Mouse (Mus musculus) G1E (cell line): Measurements from ENCODE around the gene Apba3.

ENCODE experiments used
- CTCF ChIP-seq: IDR thresholded peaks from 2 replicates; pipeline ENCODE4 v1.5.1; 2012; ENCODE audit warnings: low read depth, low read length, inconsistent platforms, mixed read lengths
- GATA1 ChIP-seq: IDR thresholded peaks from 2 replicates; pipeline ENCODE4 v1.6.1; 2012; ENCODE audit warnings: borderline replicate concordance, low read length, inconsistent platforms, mixed read lengths
- POLR2AphosphoS5 ChIP-seq: IDR thresholded peaks from 2 replicates; pipeline ENCODE4 v1.6.1; 2012; ENCODE audit warnings: low read depth, low read length, inconsistent platforms; ENCODE audit not compliant: insufficient replicate concordance
- TAL1 ChIP-seq: conservative IDR thresholded peaks from 2 replicates; pipeline ENCODE4 v1.6.1; 2012; ENCODE audit warnings: low read depth, low read length, inconsistent platforms, mixed read lengths

DNA sequence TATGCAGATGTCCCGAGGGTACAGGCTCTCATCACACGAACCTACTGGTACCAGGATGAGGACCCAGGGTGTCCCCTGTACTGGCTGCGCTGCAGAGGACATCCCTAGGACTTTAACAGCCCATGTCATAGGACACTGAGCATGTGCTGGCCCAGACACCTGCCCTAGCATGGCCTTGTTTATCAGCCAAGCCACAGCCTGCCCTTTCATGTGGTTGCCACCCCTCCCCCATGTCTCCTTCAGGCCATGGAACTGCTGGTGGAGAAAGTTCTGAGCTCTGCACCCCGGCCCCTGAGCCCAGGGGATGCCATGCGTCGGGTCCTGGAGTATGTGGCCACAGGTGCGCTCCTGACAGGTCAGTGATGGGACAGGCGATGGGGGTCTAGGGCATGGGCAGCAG, 17.3 kb upstream of the Apba3 start:
- TF ChIP-seq CTCF = no peak
- TF ChIP-seq TAL1 = no peak
- TF ChIP-seq GATA1 = no peak
- TF ChIP-seq POLR2AphosphoS5 = no peak
